Mouse (Mus musculus) erythroblast, embryonic 14.5 days (primary cell): ENCODE measurements around the gene Dctn2.

ENCODE experiments used
- GATA1 ChIP-seq: IDR thresholded peaks from 2 replicates; pipeline ENCODE4 v1.6.1; 2012; ENCODE audit warnings: low read length, inconsistent platforms, mixed read lengths
- TAL1 ChIP-seq: IDR thresholded peaks from 3 replicates; pipeline ENCODE4 v1.6.1; 2012; ENCODE audit warnings: low read length, inconsistent platforms, mixed read lengths

DNA sequence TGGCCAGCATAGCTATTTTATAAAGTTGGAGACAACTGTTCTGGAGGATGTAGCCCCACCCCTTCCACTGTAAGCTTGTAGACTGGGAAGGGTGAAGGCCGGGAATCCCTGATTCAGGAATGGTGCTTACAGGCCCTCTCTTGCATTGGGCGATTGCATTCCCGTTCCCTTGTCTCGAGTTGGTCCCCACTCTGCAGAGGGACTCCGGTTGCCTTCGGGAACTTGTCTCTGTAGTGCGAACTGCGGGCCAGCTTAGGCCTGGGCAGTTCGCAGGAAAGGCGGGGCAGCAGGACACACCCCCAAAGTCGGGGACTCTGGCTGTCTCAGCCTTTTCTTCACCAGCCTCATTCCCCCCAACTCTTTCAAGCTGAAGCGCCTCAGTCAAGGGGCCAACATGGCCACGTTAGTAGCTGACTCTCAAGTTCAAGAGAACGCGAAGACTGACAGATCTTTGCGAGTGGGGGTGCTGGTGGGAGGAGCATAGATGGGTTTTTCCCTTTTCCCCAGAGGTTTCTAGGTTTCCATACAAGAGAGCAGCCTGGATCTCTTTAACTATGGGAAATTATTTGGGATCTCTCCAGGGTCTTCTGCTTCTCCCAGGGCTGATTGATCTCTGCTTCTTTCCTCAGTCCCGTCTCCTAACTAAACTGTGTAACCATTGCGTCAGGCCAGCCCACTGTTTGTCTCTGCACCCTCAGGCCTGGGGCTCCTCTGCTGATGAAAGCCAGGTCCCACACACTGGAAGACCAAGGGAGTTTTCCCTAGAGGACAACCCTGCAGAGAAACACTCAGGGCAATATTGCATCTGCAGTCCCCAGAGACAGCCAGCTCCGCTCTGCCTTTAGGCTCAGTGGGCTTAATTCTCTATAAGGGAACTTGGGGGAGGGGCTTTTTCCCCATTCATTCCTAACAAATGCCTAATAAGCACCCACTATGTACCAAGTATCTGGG lies 25.0 kb downstream of the Dctn2 start:
- no peak for TF ChIP-seq GATA1
- TF ChIP-seq TAL1 = no peak
